Mouse (Mus musculus): Measurements from ENCODE around the gene Dnmt3a.

GRCm38 (mm10) chr12:3843918-3844317, 38.1 kb downstream of the Dnmt3a start:
- TF ChIP-seq CTCF (IDR thresholded peaks at IDR 0.05; ENCODE audit: low read depth) (no peak), EP300 (IDR thresholded peaks at IDR 0.05; ENCODE audit: low read depth) (no peak)
